Mouse (Mus musculus) left cerebral cortex, adult 9 months (tissue): ENCODE measurements around the gene Trmt1l.
A peak's percentile ranks its signal among the peaks of the same experiment; 100 is the strongest.
"Not testable (repeated sequence)": the region's sequence is repeated elsewhere in the genome, so short reads cannot be mapped to it uniquely, and the experiment has no call there.

ENCODE experiments used
- DNase-seq, 2 experiments: peaks; one replicate each; pipeline ENCODE4 v3.0.0; 2022; ENCODE audit warnings: low spot score in 2 of 2

Gene Trmt1l

GRCm38 (mm10) chr1:151428263-151429221 is at the start of gene Trmt1l, which contains the start of gene Swt1:
Trmt1l (plus strand) TSS chr1:151428542.
Swt1 (minus strand) TSS chr1:151428455.
- DNase-seq = peak; percentile 98 to 99

GRCm38 (mm10) chr1:151390029-151390428 is 38.3 kb upstream of the Trmt1l start:
- DNase-seq = no peak

- no peak for DNase-seq
Measured at GRCm38 (mm10) chr1:151409827-151410226, 18.5 kb upstream of the Trmt1l start.

- DNase-seq = no peak
Measured at GRCm38 (mm10) chr1:151422178-151422577, 6.2 kb upstream of the Trmt1l start.

GRCm38 (mm10) chr1:151426947-151427600 is 1.3 kb upstream of the Trmt1l start:
- no peak for DNase-seq

- DNase-seq = no peak
Measured at GRCm38 (mm10) chr1:151427888-151428262, 467 bp upstream of the Trmt1l start.

GRCm38 (mm10) chr1:151429316-151429715 is 974 bp downstream of the Trmt1l start:
- DNase-seq = no peak

- DNase-seq = no peak
Measured at GRCm38 (mm10) chr1:151435431-151435830, 7.1 kb downstream of the Trmt1l start.

GRCm38 (mm10) chr1:151449866-151450265 is 21.5 kb downstream of the Trmt1l start:
- DNase-seq = no peak

- DNase-seq = no peak
Measured at GRCm38 (mm10) chr1:151450851-151451250, 22.5 kb downstream of the Trmt1l start.

GRCm38 (mm10) chr1:151451946-151452345 is 23.6 kb downstream of the Trmt1l start:
- no peak for DNase-seq

GRCm38 (mm10) chr1:151457087-151457486 is 28.7 kb downstream of the Trmt1l start:
- DNase-seq = no peak

GRCm38 (mm10) chr1:151461265-151461664 is 32.9 kb downstream of the Trmt1l start:
- DNase-seq = no peak

- no peak for DNase-seq
Measured at GRCm38 (mm10) chr1:151464914-151465313, 36.6 kb downstream of the Trmt1l start.

GRCm38 (mm10) chr1:151466571-151466970 is 38.2 kb downstream of the Trmt1l start:
- no peak for DNase-seq

- no peak for DNase-seq
Measured at GRCm38 (mm10) chr1:151471429-151471828, 43.1 kb downstream of the Trmt1l start.

GRCm38 (mm10) chr1:151472386-151472785 is 44.0 kb downstream of the Trmt1l start:
- not testable (repeated sequence) for DNase-seq

- no peak for DNase-seq
Measured at GRCm38 (mm10) chr1:151482497-151482896, 54.2 kb downstream of the Trmt1l start.

- peak in 1 of 2 experiments; percentile 20 for DNase-seq
Measured at GRCm38 (mm10) chr1:151483568-151483967, 55.2 kb downstream of the Trmt1l start.

GRCm38 (mm10) chr1:151484754-151485153 is 56.4 kb downstream of the Trmt1l start:
- no peak for DNase-seq

GRCm38 (mm10) chr1:151489806-151490205 is 61.5 kb downstream of the Trmt1l start:
- no peak for DNase-seq

- DNase-seq = no peak
Measured at GRCm38 (mm10) chr1:151492419-151492818, 64.1 kb downstream of the Trmt1l start.

- DNase-seq = no peak
Measured at GRCm38 (mm10) chr1:151493826-151494225, 65.5 kb downstream of the Trmt1l start.
